Mouse (Mus musculus) right cerebral cortex, postnatal 36 days (tissue): ENCODE measurements around the gene Hmgn2.

Experiments
- DNase-seq, 2 experiments: peaks; one replicate each; pipeline ENCODE4 v3.0.0; 2022; ENCODE audit warnings: low spot score in 2 of 2, mixed read lengths in 1 of 2

The Hmgn2 gene

DNA sequence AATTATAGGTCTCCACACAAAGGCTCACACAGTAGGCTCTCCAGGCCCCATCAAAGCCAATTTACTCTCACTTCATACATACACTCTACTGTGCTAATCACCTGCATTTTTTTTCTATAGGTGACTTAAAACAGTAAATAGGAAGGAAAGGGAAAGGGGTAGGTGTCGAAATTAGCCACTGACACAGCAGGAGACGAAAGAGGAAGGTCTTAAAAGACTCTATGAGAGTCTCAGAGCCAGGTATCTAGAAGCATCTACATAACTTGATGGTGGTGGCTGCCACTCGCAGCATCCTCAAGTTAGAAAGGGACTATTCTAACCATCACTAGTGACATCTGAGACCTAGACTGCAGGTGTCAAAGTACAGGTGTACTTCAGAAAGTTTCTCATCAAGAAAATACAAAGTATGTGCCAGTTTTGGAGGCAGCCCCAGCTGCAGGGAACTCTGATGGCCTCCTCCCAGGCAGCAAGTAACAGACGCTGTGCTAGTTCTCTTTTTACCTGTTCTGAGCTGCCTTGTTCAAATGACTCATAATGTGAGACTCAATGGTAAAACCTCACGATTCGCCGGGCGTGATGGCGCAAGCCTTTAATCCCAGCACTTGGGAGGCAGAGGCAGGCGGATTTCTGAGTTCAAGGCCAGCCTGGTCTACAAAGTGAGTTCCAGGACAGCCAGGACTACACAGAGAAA is 9.7 kb upstream of the Hmgn2 start:
- DNase-seq: no peak

DNA sequence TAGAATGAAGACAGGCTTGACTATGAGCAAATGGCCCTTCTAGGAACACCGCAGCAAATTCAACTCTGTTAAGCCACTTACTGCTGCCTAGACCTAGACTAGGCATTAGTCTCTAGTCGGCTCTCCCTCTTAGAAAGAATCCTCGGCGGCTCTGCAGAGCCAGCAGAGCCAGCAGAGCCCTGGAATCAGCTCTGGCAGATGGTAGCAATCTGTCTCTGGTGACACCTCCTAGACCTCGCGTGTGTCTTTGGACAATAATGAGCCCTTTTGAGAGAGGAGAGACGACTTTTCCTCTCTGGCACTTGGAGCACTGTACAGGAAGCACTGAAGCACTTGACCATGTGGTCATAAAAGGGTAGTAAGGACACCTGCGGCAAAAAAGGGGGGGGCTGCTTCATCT is 3.3 kb upstream of the Hmgn2 start:
- DNase-seq: no peak

DNA sequence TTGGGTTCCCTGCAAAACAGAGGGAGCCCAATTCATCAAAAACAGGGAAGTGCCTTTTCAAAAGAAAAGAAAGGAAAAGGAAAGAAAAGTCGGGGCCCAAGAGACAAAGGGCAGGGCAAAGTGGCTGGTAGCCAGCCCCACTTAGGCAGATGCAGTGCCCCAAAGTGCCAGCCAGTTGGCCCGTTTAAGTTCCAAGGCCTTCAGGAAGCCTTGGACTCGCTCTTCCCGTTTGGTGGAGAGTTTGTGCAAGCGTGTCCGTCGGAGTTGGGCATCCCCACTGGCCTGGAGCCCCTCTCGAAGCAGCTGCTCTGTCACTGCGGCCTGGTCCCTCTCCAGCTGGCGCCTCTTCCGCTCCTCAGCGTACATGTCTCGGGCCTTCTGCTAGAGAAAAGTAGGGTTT is 2.4 kb upstream of the Hmgn2 start:
- no peak for DNase-seq

DNA sequence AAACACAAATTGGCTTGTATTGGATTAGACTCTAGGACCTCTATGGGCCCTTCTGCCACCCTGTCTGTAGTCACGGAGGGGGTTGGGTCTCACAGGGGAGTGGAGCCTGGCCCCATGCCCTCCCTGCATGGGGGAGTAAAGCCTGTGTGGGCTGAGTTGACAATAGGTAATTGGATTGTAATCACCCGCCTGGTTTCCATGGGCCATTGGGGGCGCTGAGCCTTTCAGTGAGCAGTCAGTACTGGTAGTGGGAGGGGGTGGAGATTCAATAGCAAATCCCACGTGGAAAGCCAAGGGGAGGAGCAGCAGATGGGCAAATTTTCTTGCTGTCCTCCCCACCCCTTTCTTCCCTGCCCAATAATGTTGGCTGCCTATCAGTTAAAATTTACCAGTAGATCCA is 1.7 kb upstream of the Hmgn2 start:
- peak in 1 of 2 experiments; percentile 13 for DNase-seq

DNA sequence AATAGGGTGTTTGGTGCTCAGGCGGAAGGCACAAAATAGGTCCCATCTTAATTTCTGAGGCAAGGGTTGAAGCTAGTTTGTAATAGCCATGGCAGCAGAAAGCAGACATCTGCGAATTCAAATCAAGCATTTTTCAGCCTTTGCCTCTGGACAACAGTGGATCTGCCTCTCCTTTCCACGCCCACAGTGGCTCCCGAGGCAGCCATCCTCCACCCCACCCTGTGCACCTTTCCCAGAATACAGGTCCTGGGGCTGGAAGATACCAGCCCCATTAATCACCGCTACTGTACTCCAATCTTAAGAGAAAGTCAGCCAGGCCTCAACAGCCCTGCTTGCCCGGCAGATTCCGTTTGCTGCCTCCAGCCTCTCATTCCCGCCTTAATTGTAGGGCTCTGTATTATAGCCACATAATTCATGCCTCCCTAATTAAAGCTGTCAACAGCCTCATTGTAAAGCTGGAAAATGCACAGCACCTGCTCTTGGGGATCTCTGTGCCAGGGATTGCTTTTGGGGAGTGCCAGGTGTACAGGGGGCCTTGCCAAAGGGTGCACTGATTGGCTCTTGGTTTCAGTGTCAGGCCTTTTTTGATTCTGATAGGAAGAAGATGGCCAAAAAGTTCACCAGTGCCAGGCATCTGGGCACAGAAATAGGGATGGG is 792 bp upstream of the Hmgn2 start:
- no peak for DNase-seq

DNA sequence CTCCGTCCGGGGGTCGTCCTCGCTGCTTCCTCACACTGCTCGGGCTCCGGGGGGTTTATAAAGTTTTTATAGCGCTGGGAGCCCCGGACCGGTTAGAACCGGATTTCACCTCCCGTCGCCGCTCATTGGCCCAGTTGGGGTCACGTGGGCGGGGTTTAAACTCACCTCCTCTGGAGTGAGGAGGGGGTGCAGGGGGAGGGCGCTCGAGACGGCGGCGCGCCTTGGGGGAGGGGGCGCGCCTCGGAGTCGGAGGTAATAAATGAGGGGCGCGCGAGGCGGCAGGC is 642 bp downstream of the Hmgn2 start:
- peak; percentile 87 for DNase-seq

DNA sequence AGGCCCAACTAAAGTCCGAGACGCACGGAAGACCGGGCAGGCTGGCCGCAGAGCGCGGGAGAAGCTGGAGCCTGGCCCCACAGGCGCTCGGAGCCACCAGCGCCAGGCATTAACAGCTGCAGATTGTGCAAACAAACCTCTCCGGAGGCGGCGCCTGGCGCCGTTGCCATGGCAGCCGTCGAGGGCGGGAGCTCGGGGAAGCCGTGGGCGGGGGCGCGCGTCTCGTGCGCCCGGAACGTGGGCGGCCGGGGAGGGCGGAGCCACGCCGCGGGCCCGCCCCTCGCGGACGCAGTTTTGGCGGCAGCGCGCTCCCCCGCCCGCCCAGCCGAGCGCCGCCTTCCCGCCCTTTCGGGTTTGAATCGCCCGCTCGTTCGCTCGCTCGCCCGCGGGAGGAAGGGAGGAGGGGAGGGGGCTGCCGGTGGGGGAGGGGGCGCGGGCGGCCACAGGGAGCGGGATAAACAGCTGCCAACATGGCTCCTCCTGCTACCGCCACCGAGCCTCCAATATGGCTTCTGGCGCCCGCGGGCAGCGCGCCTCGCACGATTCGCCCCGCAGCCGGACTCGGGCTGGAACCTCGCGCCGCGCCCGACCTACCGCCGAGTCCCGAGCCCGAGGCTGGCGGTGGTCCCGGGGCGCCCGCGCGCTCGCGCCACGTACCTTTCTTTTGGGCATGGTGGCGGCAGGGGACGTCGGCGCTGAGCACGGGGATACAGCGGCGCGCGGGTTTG is 1.1 kb downstream of the Hmgn2 start:
- DNase-seq: peak; percentile 94 to 96

DNA sequence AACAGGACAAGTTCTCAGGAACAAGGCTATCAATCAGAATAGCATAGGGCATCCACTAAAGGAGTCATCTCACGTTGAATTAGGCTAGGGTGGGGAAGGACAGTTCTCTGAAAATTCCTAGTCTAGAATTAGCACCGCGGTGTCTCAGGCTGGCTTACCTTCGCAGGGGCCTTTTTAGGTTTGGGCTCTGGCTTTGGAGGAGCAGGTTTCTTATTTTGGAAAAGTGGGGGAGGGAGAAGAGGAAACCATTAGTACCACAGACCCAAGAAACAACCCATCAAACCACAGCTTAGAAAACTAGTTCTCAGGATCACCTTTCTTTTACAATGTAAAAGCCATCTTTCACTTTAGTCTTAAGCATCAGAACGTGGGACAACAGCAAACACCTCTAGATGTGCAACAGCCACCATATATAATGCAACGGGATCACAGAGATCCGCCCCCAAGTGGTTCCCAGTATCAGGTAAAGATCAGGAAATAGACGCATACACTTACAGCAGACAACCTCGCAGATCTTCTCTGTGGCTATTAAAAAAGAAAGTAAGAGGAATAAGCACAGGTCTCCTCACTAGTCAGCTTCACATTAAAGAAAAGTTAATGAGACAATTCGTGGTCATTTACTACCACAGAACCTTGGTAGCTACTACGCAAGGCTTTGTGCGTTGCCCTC is 2.0 kb downstream of the Hmgn2 start:
- no peak for DNase-seq

DNA sequence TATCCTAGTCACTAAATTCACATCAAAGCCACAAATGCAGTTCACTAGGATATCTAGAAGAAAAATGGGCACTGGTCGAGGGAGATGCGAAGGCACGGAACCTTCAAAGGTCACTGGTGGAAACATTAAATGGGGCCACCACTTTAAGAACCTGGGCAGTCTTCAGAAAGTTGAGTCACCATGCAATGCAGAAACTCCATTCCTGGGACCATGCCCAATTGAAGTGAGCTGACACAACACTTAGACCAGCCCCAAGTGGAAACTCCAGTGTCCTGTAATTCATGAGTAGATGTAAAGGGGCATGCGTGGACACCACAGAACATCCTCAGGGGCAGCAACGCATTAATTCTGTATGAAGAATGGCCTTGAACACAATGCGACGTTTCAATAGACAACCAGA is 5.9 kb downstream of the Hmgn2 start:
- no peak for DNase-seq

DNA sequence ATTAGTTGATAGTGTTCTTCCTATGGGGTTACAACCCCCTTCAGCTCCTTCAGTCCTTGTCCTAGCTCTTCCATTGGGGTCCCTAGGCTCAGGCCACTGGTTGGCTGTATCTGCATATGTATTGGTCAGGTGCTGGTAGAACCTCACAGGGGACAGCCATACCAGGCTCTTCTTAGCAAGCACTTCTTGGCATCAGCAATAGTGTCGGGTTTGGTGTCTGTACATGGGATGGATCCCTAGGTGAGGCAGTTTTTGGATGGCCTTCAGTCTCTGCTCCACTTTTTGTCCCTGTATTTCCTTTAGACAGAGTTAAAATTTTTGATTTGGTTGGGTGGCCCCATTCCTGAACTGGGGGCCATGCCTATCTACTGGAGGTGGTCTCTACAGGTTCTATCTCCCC is 9.6 kb downstream of the Hmgn2 start:
- DNase-seq: no peak

DNA sequence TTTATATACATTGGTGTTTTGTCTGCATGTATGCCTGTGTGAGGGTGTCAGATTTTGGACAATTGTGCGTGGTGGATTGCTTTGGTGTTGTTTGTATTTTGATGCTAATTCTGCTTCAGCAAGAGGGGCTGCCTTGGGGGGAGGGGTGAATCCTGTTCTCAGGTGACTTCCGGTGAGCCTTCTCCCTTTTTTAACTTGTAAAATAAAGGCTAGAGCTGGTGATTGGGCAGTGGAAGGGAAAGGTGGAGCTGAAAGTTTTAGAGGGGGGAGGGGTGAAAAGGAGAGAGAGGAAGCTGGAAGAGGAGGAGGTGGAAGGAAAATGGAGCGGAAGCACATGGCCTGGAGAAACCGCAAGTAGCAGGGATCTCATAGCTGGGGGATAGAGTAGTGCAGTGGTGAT is 12.1 kb downstream of the Hmgn2 start:
- no peak for DNase-seq

DNA sequence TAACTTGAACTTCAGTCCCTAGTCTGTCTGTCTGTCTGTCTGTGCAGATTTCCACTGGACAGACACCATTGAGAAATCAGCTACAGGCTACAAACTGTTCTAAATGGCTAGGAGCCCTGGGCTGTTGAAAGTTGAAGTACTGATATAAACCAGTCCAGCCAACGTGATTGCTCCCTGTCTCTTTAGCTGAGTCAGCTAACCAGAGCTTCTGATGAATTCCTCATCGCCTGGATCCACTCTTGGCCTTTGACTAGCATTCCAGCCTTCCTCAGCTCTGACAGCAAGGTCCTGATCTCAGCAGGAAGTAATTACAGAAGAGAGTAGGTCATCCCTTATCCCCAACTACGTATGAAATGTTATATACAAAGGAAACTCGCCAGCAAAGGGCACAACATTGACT is 21.7 kb downstream of the Hmgn2 start:
- DNase-seq: no peak

DNA sequence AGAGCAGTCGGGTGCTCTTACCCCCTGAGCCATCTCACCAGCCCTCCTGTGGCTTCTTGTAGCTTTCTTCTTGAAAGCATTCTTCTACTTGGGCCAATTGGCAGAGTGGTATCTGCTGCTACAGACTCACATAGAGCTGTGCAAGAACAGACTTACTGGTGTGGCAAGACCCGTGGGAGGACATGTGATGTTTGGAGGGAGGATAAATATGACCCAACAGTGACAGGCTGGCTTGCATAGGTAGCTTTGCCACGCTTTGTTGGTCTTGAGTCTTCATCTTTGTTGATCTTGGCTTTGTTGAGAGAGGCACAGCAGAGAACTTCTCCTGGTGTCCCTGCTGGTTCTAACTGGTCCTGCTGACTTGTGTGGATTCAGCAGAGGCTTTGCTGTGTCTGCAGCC is 24.7 kb downstream of the Hmgn2 start:
- no peak for DNase-seq

DNA sequence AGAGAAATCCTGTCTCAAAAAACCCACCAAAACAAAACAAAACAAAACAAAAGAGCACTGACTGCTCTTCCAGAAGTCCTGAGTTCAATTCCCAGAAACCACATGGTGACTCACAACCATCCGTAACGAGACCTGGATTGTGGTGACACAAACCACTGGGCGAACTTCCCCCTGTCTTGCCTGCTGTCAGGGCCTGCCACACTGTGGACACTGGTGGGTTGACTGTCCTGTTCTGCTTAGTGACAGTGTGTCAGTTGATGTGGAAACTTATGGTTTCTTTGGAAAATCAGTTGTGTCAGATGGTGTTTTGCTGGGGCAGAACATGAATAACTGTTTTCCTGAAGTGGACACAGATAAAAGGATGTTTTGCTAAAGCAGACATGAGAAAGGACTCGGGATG is 25.8 kb downstream of the Hmgn2 start:
- no peak for DNase-seq

DNA sequence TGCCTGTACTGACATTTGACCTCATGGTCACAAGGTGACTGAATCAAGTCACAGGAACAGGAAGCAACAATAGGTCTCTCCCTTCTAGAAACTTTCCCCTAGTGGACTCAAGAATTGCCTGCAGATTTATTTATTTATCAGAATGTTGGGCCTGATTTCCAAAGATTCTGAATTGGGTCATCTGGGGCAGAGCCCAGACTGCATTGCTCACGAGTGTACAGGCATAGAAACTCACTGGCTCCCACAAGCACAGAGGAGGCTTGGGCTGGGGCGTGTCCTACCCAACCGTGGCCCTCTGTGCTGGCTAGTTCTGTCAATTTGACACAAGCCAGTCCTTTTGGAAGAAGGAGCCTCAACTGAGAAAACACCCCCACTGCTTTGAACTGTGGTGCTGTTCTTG is 26.9 kb downstream of the Hmgn2 start:
- no peak for DNase-seq

DNA sequence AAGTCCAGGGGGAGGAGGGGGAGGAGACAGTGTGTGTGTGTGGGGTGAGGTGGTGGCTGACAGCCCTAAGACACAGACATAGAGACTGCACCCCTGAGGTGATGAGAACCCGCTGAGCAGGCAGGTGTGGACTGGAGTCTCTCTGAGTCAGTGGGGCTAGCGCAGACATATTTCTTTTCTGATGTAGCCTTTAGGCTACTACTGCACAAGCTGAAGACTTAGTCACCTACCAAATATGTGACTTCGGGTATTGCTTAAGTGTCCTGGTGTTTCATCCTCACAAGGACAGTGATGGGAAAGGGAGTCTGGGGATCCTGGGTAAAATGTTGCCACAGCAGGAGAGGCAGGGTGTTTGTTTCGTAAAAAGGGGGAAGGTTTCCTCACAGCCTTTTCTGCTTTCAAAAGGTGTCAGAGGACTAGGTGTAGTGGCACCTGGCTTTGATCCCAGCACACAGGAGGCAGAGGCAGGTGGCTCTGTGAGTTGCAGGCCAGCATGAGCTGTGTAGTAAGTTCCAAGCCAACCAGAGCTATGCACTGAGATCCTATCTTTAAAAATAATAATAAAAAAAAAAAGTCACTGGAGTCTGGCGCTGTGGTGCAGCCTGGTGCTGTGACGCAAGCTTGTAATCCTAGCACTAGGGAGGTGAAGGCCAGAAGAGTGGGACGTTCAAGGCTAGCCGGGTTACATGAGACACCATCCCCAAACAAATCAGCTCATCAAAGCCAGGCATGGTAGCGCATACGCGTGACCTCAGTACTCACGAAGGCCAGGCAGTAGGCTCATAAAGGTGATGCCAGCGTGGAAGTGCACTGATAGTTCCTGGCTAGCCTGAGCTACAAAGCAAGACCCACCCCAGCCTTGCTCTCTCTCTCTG is 27.8 kb downstream of the Hmgn2 start:
- DNase-seq: no peak

DNA sequence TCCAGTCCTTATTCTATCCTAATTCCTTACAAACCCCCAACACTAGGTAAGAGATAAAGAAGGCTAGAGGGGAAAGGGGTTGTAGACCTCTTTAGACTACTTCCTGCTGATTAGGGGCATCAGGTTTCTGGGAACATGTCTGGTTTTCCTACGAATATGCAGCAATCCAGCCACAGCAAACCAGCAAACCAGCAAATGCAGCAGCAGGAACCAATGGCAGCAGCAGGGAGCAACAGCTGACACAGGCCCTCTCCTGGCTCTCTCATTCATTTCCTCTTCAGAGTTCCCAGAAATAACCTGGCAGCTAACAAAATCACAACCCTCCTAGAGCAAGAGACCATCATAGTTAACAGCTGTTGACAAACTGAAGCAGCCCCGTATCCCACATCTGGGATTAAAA is 30.4 kb downstream of the Hmgn2 start:
- DNase-seq: no peak

DNA sequence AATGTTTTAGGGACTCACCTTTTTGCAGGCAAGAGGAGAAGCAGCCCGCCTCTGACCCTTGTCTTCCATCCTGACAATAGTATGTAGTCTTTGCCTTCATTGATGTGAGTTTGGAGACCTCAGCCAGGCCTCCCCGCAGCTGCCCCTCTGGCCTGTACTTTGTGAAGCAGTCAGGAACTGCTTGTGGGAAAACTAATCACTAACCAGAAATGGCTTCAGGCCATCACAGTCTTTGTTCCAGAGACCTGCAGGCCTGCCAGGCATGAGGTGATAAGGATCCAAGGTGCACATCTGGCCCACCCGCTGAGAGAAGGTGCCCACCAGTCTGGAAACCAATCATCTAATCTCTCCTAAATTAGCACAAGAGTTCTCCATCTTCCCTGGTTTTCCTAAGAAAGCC is 36.7 kb downstream of the Hmgn2 start:
- no peak for DNase-seq

DNA sequence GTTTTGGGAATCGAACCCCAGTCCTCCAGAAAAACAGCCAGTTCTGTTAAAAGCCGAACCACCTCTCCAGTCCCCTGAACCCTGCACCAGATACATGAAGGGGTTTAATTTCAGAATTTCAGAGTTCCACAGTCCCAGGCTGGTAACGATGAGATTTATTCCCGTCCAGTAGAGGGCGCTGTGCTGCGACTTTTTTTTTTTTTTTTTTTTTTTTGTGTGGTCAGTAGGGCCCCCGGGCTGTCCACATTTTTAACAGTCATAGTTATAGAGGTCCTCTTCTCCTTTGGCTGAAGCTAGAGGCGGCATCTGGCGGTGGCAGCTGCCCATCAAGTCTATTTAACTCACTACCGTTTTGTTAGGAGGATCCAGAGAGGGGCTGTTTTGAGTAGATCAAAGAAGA is 37.1 kb downstream of the Hmgn2 start:
- no peak for DNase-seq

DNA sequence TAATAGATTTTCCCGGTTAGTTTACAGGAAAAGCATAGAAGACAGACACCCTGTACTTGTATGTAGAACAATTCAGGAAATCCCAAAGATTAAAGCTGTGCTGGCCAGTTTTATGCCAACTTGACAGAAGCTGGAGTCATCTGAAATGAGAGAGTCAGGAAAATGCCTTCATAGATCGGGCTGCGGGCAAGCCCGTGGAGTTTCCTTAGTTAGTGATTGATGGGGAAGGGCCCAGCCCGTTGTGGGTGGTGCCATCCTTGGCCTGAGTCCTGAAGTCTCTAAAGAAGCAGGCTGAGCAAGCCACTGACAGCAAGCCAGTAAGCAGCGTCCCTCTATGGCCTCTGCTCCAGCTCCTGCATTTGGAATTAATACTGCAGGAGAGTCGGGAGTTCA is 39.2 kb downstream of the Hmgn2 start:
- DNase-seq: no peak

DNA sequence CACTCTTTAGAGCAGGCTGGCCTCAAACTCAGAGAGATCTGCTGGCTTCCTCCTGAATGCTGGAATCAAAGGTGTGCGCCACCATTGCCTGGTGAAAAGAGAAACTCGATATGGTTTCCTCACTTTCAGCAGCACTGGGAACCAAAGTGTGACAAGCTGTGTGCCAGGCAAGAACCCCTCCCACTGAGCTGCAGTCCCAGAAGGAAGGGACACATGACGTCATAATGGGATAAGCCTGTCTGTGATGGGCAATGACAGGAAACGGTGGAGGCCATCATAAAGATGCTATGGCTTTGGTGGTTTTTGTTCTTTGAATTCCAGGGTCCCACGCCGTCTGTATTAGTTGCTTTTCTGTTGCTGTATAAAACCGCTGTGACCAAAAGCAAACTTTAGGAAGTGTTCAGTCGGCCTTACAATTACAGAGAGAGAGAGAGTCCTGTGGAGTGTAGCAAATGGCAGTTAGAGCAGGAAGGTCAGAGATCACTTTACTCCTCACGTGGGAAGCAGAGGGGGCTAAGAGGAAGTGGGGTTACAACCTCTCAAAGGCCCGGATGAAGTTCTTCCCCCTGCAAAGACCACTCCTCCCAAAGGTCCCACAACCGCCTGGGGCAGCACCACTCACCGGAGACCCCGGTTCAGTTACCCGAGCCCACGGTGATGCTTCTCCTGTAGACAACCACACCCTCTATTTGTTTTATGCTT is 39.7 kb downstream of the Hmgn2 start:
- DNase-seq: no peak
